In genomic region chr4:136748842-136749392, GRCm38 (mm10) we compare ENCODE assay signal across 8 mouse cellular contexts.
DNase-seq lines count a peak whose midpoint lies in the region; ATAC-seq lines count a peak whose summit lies in the region.
"Had no signal": no experiment of that assay in that cellular context is flagged by ENCODE, and none has a peak within 500 bp of the region (broad histone marks: within the 10 kb centered on the region; RNA-seq: fewer than 3 reads in every experiment).

No protein-coding gene starts in this region.

- 33% methylated on average over 7 of the region's 7 CpGs for WGBS in midbrain, embryonic 11.5 days
- WGBS in midbrain, embryonic 16.5 days: 44% methylated on average over 7 of the region's 7 CpGs
- 52% methylated on average over 7 of the region's 7 CpGs for WGBS in forebrain, embryonic 13.5 days
- 41% methylated on average over 7 of the region's 7 CpGs for WGBS in hindbrain, embryonic 15.5 days
- 36% methylated on average over 7 of the region's 7 CpGs for WGBS in stomach, embryonic 16.5 days

- H3K4me1 ChIP-seq in midbrain, embryonic 11.5 days (ENCODE audit: control insufficient read depth, insufficient read depth, low read length): peaks cover 74% of the 10 kb centered on the region
- peaks cover 41% of the 10 kb centered on the region for H3K4me1 ChIP-seq in midbrain, embryonic 16.5 days (ENCODE audit: control insufficient read depth, insufficient read depth, low read length)
- peaks cover 54% of the 10 kb centered on the region for H3K4me1 ChIP-seq in forebrain, embryonic 13.5 days
- H3K4me1 ChIP-seq in hindbrain, embryonic 15.5 days (replicated peaks): peaks cover 56% of the 10 kb centered on the region
- H3K4me1 ChIP-seq in stomach, embryonic 16.5 days (ENCODE audit: control insufficient read depth, insufficient read depth, low read length): peaks cover 28% of the 10 kb centered on the region

- no peak overlapping the region for H3K4me3 ChIP-seq in midbrain, embryonic 11.5 days (ENCODE audit: low read depth, low read length)
- H3K4me3 ChIP-seq in midbrain, embryonic 16.5 days (ENCODE audit: low read depth, low read length): no peak overlapping the region
- H3K4me3 ChIP-seq in forebrain, embryonic 13.5 days: no peak overlapping the region
- no peak overlapping the region for H3K4me3 ChIP-seq in hindbrain, embryonic 15.5 days
- no peak overlapping the region for H3K4me3 ChIP-seq in stomach, embryonic 16.5 days (replicated peaks; ENCODE audit: low read length)

- H3K27ac ChIP-seq in midbrain, embryonic 11.5 days (ENCODE audit: low read depth, low read length): peak overlapping the region; percentile 97
- no peak overlapping the region; the same call in 1 of the 2 replicates for H3K27ac ChIP-seq in midbrain, embryonic 16.5 days (ENCODE audit: low read length)
- H3K27ac ChIP-seq in forebrain, embryonic 13.5 days: peak overlapping the region; percentile 84
- 0 out of 2 replicates have a peak overlapping the region, but pooled peaks have one; percentile 79 for H3K27ac ChIP-seq in hindbrain, embryonic 15.5 days (replicated peaks)
- peak overlapping the region; percentile 23 for H3K27ac ChIP-seq in stomach, embryonic 16.5 days (ENCODE audit: low read length)

- no peak overlapping the region for H3K4me2 ChIP-seq in midbrain, embryonic 11.5 days
- H3K4me2 ChIP-seq in midbrain, embryonic 16.5 days (ENCODE audit: low read length): no peak overlapping the region
- no peak overlapping the region for H3K4me2 ChIP-seq in forebrain, embryonic 13.5 days
- H3K4me2 ChIP-seq in hindbrain, embryonic 15.5 days: no peak overlapping the region
- H3K4me2 ChIP-seq in stomach, embryonic 16.5 days (ENCODE audit: low read depth, low read length): no peak overlapping the region

- peak overlapping the region; percentile 63 for H3K9ac ChIP-seq in midbrain, embryonic 11.5 days (ENCODE audit: low read length)
- no peak overlapping the region for H3K9ac ChIP-seq in midbrain, embryonic 16.5 days (ENCODE audit: low read depth, low read length)
- no peak overlapping the region for H3K9ac ChIP-seq in forebrain, embryonic 13.5 days
- H3K9ac ChIP-seq in hindbrain, embryonic 15.5 days: no peak overlapping the region
- H3K9ac ChIP-seq in stomach, embryonic 16.5 days (ENCODE audit: low read length): no peak overlapping the region; the same call in none of the 2 replicates

- H3K27me3 ChIP-seq in midbrain, embryonic 11.5 days (ENCODE audit: control insufficient read depth, insufficient read depth, low read length): no peaks in the 10 kb centered on the region
- no peaks in the 10 kb centered on the region for H3K27me3 ChIP-seq in midbrain, embryonic 16.5 days (ENCODE audit: control insufficient read depth, insufficient read depth, low read depth, low read length)
- H3K27me3 ChIP-seq in forebrain, embryonic 13.5 days: peaks cover 33% of the 10 kb centered on the region
- H3K27me3 ChIP-seq in hindbrain, embryonic 15.5 days: no peaks in the 10 kb centered on the region
- no peaks in the 10 kb centered on the region for H3K27me3 ChIP-seq in stomach, embryonic 16.5 days (ENCODE audit: control insufficient read depth, insufficient read depth, low read length)

- no peaks in the 10 kb centered on the region for H3K36me3 ChIP-seq in midbrain, embryonic 11.5 days (ENCODE audit: control insufficient read depth, insufficient read depth, low read length)
- no peaks in the 10 kb centered on the region for H3K36me3 ChIP-seq in midbrain, embryonic 16.5 days (ENCODE audit: control insufficient read depth, insufficient read depth, low read length)
- no peaks in the 10 kb centered on the region for H3K36me3 ChIP-seq in forebrain, embryonic 13.5 days (ENCODE audit: poor library complexity, severe bottlenecking)
- H3K36me3 ChIP-seq in hindbrain, embryonic 15.5 days: no peaks in the 10 kb centered on the region
- H3K36me3 ChIP-seq in stomach, embryonic 16.5 days (ENCODE audit: control insufficient read depth, insufficient read depth, low read length): no peaks in the 10 kb centered on the region

- H3K9me3 ChIP-seq in midbrain, embryonic 11.5 days (ENCODE audit: control insufficient read depth, low read length): no peaks in the 10 kb centered on the region
- H3K9me3 ChIP-seq in midbrain, embryonic 16.5 days (replicated peaks; ENCODE audit: control insufficient read depth, low read length, poor library complexity, severe bottlenecking): no peaks in the 10 kb centered on the region
- H3K9me3 ChIP-seq in forebrain, embryonic 13.5 days (replicated peaks): no peaks in the 10 kb centered on the region
- no peaks in the 10 kb centered on the region for H3K9me3 ChIP-seq in hindbrain, embryonic 15.5 days
- no peaks in the 10 kb centered on the region for H3K9me3 ChIP-seq in stomach, embryonic 16.5 days (replicated peaks; ENCODE audit: control insufficient read depth, low read length)

- no peak for DNase-seq in midbrain, embryonic 11.5 days (ENCODE audit: low spot score, missing footprints)
- no peak for DNase-seq in T-cell, adult 2 months (ENCODE audit: low spot score)
- DNase-seq in adrenal gland, adult (ENCODE audit: inconsistent age in 2 of 2, low spot score in 1 of 2): no peak
- DNase-seq: cerebellum, adult 2 months had no signal

- ATAC-seq in midbrain, embryonic 11.5 days (ENCODE audit: low FRiP score): no peak
- no peak for ATAC-seq in midbrain, embryonic 16.5 days
- ATAC-seq in forebrain, embryonic 13.5 days: no peak
- no peak for ATAC-seq in hindbrain, embryonic 15.5 days (ENCODE audit: low FRiP score, low read depth)
- ATAC-seq in stomach, embryonic 16.5 days (ENCODE audit: insufficient read depth, low FRiP score): peak; percentile 48
